Mouse (Mus musculus) neutrophil, adult 65 days (primary cell): ENCODE data around the gene Mlx. TPM values are rescaled to one million over a fixed set of nuclear protein-coding genes. Genes with fewer than 3 reads are reported as not detected.

ENCODE experiments used
- total RNA-seq: library from RNA; stranded (reverse); gene quantifications from 2 replicates; pipeline ENCODE4 v1.2.4, GENCODE M21; 2023

Gene Mlx
- total RNA-seq: 34.2 and 43.5 TPM in 2 replicates

DNA sequence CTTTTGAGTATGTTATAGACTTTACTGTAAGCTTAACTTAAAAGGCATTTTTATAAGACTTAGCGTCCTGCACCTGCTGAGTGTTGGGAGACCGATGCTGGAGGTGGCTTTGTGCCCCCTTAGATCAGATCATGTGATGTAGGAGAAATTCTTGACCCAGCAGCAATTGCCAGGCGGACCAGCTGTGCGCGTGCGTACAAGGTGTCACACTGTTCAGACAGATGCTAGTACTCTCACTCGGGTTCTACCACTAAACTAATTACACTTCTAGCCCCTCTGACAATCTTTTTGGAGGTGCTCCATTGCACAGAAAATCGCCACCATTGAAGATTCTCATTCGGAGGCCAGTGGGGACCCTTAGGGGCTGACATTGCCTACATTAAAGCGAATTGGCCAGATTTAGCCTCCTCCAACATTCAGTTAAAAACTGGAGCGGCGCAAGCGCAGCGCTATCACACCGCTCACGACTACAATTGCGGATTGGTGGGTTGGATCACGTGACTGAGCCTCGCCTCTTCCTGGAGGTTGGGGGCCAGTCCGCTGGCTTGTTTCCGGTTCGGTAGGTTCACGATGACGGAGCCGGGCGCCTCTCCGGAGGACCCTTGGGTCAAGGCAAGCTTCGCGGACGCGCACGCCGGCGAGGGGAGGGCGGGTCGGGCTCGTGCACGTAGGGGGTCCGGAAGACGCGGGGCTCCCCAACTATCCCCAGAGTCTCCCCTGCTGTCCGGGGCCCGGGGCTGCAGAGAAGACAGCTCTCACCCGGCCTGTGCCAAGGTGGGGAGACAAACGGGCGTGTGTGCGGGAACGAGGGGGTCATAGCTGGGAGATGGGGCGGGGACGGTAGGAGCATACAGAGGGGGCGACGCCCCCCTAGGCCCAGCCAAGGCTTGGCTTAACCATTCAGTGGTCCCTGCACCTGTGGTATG, at the start of gene Mlx:
Gene Mlx, plus strand, starts transcription at position 522 of the 926 bp plus-strand sequence.

GRCm38 (mm10) chr11:101069391-101070188, 17.5 kb upstream of the Mlx start, which contains the start of gene Naglu:
Naglu (plus strand) TSS chr11:101070012.

GRCm38 (mm10) chr11:101078121-101078520, 9.0 kb upstream of the Mlx start, which contains the start of gene Hsd17b1:
Hsd17b1 (plus strand) TSS chr11:101078411.

DNA sequence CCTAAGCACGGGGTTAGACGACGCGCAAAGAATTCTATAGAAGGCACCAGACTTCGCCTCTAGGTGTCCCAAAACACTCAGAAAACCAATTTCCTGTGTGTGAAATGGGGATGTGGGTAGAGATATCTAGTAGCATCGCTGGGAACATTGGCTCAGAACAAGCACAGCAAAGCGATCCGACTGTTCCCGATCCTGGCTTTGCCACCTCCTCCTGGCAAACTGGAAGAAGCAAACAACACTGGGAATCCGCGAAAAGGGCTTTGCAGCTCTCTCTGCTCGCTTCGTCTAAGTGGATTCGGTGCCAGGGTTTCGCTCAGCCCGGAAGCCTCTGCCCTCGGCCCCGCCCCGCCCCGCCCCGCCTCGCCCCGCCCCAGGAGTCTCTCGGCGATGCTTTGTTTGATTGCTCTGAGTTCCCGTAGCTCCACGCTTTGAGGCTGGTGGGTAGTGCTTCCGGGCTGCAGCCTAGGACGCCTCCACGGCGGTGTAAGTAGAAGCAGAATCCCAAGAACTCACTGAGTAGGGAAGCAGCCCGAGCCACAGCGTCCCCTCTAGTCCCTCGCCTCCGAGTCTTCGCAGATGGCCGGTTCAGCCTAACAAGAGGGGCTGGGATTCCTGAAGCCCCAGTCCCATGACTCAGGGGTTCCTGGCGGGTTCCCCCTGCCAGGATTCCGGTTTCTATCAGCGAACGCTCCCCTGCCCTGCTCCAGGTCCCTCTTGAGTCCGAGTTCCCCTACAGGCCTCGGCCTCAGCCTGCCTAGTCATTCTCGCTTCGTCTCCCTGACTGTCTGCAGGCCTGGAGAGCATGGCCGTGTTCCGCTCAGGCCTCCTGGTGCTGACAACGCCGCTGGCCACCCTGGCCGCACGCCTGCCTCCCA, 4.6 kb upstream of the Mlx start, which contains the start of gene Coasy:
Gene Coasy, plus strand, starts transcription at position 358 of the 875 bp plus-strand sequence.

GRCm38 (mm10) chr11:101095314-101096024, 8.4 kb downstream of the Mlx start, which contains the start of gene Psmc3ip:
Psmc3ip (minus strand) TSS chr11:101095436.

GRCm38 (mm10) chr11:101119761-101120544, 32.9 kb downstream of the Mlx start, which contains the start of the genes Retreg3 and Tubg1:
Retreg3 (minus strand) TSS chr11:101119893.
Tubg1 (plus strand) TSS chr11:101119938.

Other genes with a start within 250 kb of the Mlx start
- 82.0 and 86.7 TPM in 2 replicates for gene Stat5b, start 236.6 kb upstream of the Mlx start, total RNA-seq
- 24.8 and 31.5 TPM in 2 replicates for gene Stat5a, start 227.9 kb upstream of the Mlx start, total RNA-seq
- 385 and 488 TPM in 2 replicates for gene Stat3, start 147.7 kb upstream of the Mlx start, total RNA-seq
- 0.48 and 0.98 TPM in 2 replicates for gene Cavin1, start 116.4 kb upstream of the Mlx start, total RNA-seq
- gene Atp6v0a1, start 77.8 kb upstream of the Mlx start, total RNA-seq: 85.5 and 131 TPM in 2 replicates
- 6.4 and 8.0 TPM in 2 replicates for gene Naglu, start 17.3 kb upstream of the Mlx start, total RNA-seq
- gene Hsd17b1, start 8.9 kb upstream of the Mlx start, total RNA-seq: 1.2 and 1.9 TPM in 2 replicates
- 9.2 and 9.9 TPM in 2 replicates for gene Coasy, start 4.7 kb upstream of the Mlx start, total RNA-seq
- gene Psmc3ip, start 8.2 kb downstream of the Mlx start, total RNA-seq: 3.6 and 3.7 TPM in 2 replicates
- gene Retreg3, start 32.6 kb downstream of the Mlx start, total RNA-seq: 24.0 and 28.6 TPM in 2 replicates
- 9.6 and 12.6 TPM in 2 replicates for gene Tubg1, start 32.7 kb downstream of the Mlx start, total RNA-seq
- 0.59 and 1.2 TPM in 2 replicates for gene Tubg2, start 68.6 kb downstream of the Mlx start, total RNA-seq
- 0.66 TPM in 2 replicates for gene Cntnap1, start 83.2 kb downstream of the Mlx start, total RNA-seq
- gene Plekhh3, start 84.1 kb downstream of the Mlx start, total RNA-seq: 1.9 and 2.7 TPM in 2 replicates
- gene Ccr10, start 88.2 kb downstream of the Mlx start, total RNA-seq: 0.29 and 0.63 TPM in 2 replicates
- 36.3 and 45.9 TPM in 2 replicates for gene Ezh1, start 139.2 kb downstream of the Mlx start, total RNA-seq
- gene Ramp2, start 158.8 kb downstream of the Mlx start, total RNA-seq: 0.41 TPM in 1 of 2 replicates, not detected in the other
- gene Vps25, start 166.4 kb downstream of the Mlx start, total RNA-seq: 63.2 and 66.1 TPM in 2 replicates
- gene Wnk4, start 173.3 kb downstream of the Mlx start, total RNA-seq: 1.9 and 2.3 TPM in 2 replicates
- gene Cntd1, start 191.7 kb downstream of the Mlx start, total RNA-seq: 0.32 and 0.43 TPM in 2 replicates
- 25.3 and 30.8 TPM in 2 replicates for gene Coa3, start 191.8 kb downstream of the Mlx start, total RNA-seq
- 150 and 240 TPM in 2 replicates for gene Becn1, start 215.0 kb downstream of the Mlx start, total RNA-seq
- 59.9 and 64.2 TPM in 2 replicates for gene Psme3, start 228.9 kb downstream of the Mlx start, total RNA-seq
- 2.7 and 4.6 TPM in 2 replicates for gene Aoc2, start 237.8 kb downstream of the Mlx start, total RNA-seq
- not detected in 2 replicates for gene Aoc3, start 243.3 kb downstream of the Mlx start, total RNA-seq